Mouse (Mus musculus) liver, embryonic 14.5 days (tissue): ENCODE measurements around the gene Meox1. TPM values are rescaled to one million over a fixed set of nuclear protein-coding genes. Genes with fewer than 3 reads are reported as not detected.

Source experiments
- ATAC-seq: fragments of 200-750 bp; cut with Nextera tagmentation; 2 replicates; pipeline ENCODE4 v1.8.0; 2017; ENCODE audit warnings: moderate number of reproducible peaks, mild to moderate bottlenecking, moderate library complexity; ENCODE audit not compliant: insufficient read depth
- DNase-seq, 3 experiments: peaks; one replicate each; pipeline ENCODE4 v3.0.0-alpha.2; 2012 to 2013; ENCODE audit warnings: low read depth in 3 of 3, low spot score in 3 of 3
- H3K27ac ChIP-seq: fragments of 300-500 bp; sonication (generic); 2 replicates; pipeline ENCODE4 v1.5.1; 2014; ENCODE audit warnings: moderate library complexity, mild to moderate bottlenecking, control low read depth, inconsistent platforms
- H3K27me3 ChIP-seq: fragments of 300-500 bp; sonication (generic); 2 replicates; pipeline ENCODE4 v1.6.1; 2014; ENCODE audit warnings: mild to moderate bottlenecking, low read length, moderate library complexity; ENCODE audit not compliant: control insufficient read depth, insufficient read depth
- H3K36me3 ChIP-seq: fragments of 300-500 bp; sonication (generic); replicated peaks from 2 replicates; pipeline ENCODE4 v1.6.1; 2014; ENCODE audit warnings: low read depth; ENCODE audit not compliant: control insufficient read depth, insufficient read depth
- H3K4me1 ChIP-seq, 2 experiments: fragments of 200-500 bp in 1 of 2; fragments of 300-500 bp in 1 of 2; sonication (generic) in 1 of 2; replicated peaks; 2 replicates each; pipeline ENCODE4 v1.6.1; 2012 to 2014; ENCODE audit warnings: antibody characterized with exemption in 1 of 2, inconsistent platforms in 1 of 2, low read length in 1 of 2; ENCODE audit not compliant: control insufficient read depth in 2 of 2, insufficient read depth in 2 of 2
- H3K4me2 ChIP-seq: fragments of 300-500 bp; sonication (generic); 2 replicates; pipeline ENCODE4 v1.6.1; 2014; ENCODE audit warnings: low read depth, mild to moderate bottlenecking, control low read depth, moderate library complexity
- H3K4me3 ChIP-seq, 2 experiments: fragments of 200-500 bp in 1 of 2; fragments of 300-500 bp in 1 of 2; sonication (generic) in 1 of 2; 2 replicates each; pipeline ENCODE4 v1.5.1; 2012 to 2014; ENCODE audit warnings: low read depth in 2 of 2, low read length in 2 of 2, mild to moderate bottlenecking in 2 of 2, control low read depth in 1 of 2, inconsistent platforms in 1 of 2, moderate library complexity in 1 of 2; ENCODE audit not compliant: insufficient read depth in 1 of 2
- H3K9ac ChIP-seq: fragments of 300-500 bp; sonication (generic); replicated peaks from 2 replicates; pipeline ENCODE4 v1.6.1; 2014; ENCODE audit warnings: mild to moderate bottlenecking, control low read depth, moderate library complexity
- H3K9me3 ChIP-seq: fragments of 300-500 bp; sonication (generic); 2 replicates; pipeline ENCODE4 v1.6.1; 2016; ENCODE audit warnings: low read length, mixed read lengths; ENCODE audit not compliant: control insufficient read depth
- CTCF ChIP-seq: IDR thresholded peaks from 2 replicates; pipeline ENCODE4 v1.5.1; 2016; ENCODE audit warnings: antibody characterized with exemption, low read depth, control low read depth
- EP300 ChIP-seq: IDR thresholded peaks from 2 replicates; pipeline ENCODE4 v1.6.1; 2016; ENCODE audit warnings: antibody characterized with exemption, low read depth
- WGBS: fragments of 180-500 bp; shearing (Covaris S2); extraction: QIAGEN DNeasy Blood & Tissue Kit; methylation state at CpG from one replicate; pipeline ENCODE4 v1.1.7; 2014; ENCODE audit not compliant: insufficient replicate concordance; 5-methylcytosine and 5-hydroxymethylcytosine counted together
- polyA plus RNA-seq, 2 experiments: library from polyadenylated mRNA; depleted of rRNA in 1 of 2; stranded (reverse) in 1 of 2; unstranded in 1 of 2; fragments of >200 nt; fragmentation: Nextera tagmentation in 1 of 2; extraction: Ambion mirVana in 1 of 2; gene quantifications; 2 replicates each; pipeline versions ENCODE4 v1.2.1 to v1.2.3; 2012 to 2014

The Meox1 gene
- polyA plus RNA-seq, 2 experiments = 0.28 to 0.36 TPM

DNA sequence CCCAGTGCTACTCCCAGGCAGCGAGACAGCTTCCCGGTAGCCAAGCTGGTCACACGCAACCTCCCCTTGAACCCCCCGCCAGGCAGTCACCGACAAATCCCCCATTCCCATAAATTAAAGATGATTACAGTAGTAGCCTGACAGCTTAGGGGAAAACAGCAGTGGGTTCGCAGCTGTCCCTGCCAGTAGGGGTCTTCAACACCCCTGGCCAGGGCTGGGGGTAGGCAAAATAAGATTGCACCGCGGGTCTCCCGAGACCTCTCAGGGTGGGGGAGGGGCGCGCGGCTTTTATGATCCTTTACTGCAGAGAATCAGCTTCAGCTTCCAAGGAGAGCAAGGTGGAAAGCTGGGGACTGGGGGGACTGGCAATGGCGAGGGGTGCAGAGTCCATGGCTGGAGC is 4.4 kb downstream of the Meox1 start:
- H3K9me3 ChIP-seq = no peaks in the 10 kb centered on the region
- H3K4me2 ChIP-seq = no peak overlapping the region
- H3K9ac ChIP-seq = no peak overlapping the region
- H3K36me3 ChIP-seq = no peaks in the 10 kb centered on the region
- peaks cover 0 to 4% of the 10 kb centered on the region in 2 experiments; a peak in 1 of 4 replicates for H3K4me1 ChIP-seq
- no peak for ATAC-seq
- TF ChIP-seq CTCF (no peak), EP300 (no peak)
- WGBS = 5% methylated on average over 13 of the region's 13 CpGs
- DNase-seq = no peak
- no peak overlapping the region for H3K4me3 ChIP-seq
- peaks cover 25% of the 10 kb centered on the region for H3K27me3 ChIP-seq
- no peak overlapping the region for H3K27ac ChIP-seq

DNA sequence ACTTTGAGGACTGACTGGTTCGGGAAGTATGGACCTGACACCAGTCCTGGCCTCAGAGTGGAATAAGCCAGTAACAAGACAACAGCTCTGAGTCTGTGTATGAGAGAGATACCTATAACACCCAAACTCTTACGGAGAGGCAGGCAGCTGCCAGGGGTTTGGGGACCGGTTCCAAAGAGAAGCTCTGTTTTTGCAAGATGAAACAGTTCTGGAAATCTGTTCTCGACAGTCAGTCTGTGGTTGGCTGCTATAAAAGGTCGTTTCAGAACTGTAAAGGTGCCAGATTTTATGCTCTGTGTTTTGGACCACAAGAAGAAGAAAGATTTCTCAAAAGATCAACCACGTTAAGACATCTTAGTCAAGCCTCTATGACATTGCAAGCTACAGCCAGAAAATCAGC is 5.4 kb downstream of the Meox1 start:
- no peaks in the 10 kb centered on the region for H3K36me3 ChIP-seq
- H3K4me2 ChIP-seq = no peak overlapping the region
- TF ChIP-seq EP300 = no peak
- no peak for TF ChIP-seq CTCF
- ATAC-seq (no peak), DNase-seq (no peak)
- peaks cover 25% of the 10 kb centered on the region for H3K27me3 ChIP-seq
- 41% methylated on average over 6 of the region's 6 CpGs for WGBS
- no peak overlapping the region for H3K9ac ChIP-seq
- H3K27ac ChIP-seq = no peak overlapping the region
- H3K9me3 ChIP-seq = no peaks in the 10 kb centered on the region
- peaks cover 0 to 4% of the 10 kb centered on the region in 2 experiments; a peak in 1 of 4 replicates for H3K4me1 ChIP-seq
- no peak overlapping the region for H3K4me3 ChIP-seq

DNA sequence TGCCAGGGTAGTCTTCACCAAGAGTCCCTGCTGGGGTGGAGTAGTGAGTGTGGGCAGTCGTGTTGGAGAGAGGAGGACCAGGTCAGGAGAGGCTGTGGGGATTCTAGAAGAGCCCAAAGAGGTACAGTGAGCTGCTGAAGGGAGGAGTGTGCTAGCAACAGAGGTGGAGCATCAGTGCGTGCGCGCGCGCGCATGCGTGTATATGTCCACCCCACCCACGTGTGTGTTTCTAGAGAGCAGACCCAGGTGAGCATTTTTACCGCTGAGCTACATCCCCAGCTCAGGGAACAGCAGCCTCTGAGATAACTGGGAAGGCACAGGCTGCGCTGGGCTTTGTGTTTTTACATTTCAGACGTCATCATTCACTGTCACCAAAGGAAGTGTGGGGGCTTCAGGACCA is 7.7 kb downstream of the Meox1 start:
- no peak overlapping the region for H3K27ac ChIP-seq
- no peak overlapping the region for H3K9ac ChIP-seq
- H3K9me3 ChIP-seq = no peaks in the 10 kb centered on the region
- no peaks in the 10 kb centered on the region for H3K36me3 ChIP-seq
- no peak for ATAC-seq
- 60% methylated on average over 12 of the region's 12 CpGs for WGBS
- H3K4me2 ChIP-seq = no peak overlapping the region
- H3K4me1 ChIP-seq = peaks cover 0 to 4% of the 10 kb centered on the region in 2 experiments; a peak in 1 of 4 replicates
- peaks cover 13% of the 10 kb centered on the region for H3K27me3 ChIP-seq
- DNase-seq = no peak
- H3K4me3 ChIP-seq = no peak overlapping the region
- TF ChIP-seq CTCF (no peak), EP300 (no peak)

DNA sequence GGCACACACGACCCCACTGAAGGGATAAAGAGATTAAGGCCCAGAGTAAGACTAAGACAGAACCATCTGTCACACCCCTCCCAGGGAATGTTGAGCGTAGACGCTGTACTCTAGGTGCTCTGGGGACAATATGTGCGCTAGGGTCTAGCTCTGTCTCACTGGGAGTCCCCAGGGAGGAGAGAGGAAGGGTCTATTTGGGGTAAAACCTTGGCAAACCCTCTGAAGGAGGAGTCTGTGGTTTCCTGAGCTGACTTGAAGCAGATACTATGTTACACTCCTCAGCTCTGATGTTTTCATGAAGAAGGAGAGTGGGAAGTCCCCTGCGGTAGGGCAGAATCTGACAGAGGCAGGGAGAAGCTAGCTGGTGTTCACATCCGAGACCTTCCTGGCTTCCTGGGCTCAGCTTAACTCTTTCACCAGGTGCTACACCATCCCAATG is 8.3 kb downstream of the Meox1 start:
- no peaks in the 10 kb centered on the region for H3K36me3 ChIP-seq
- ATAC-seq = no peak
- TF ChIP-seq CTCF = no peak
- no peak for TF ChIP-seq EP300
- 15% methylated on average over 6 of the region's 6 CpGs for WGBS
- no peak overlapping the region for H3K4me2 ChIP-seq
- H3K27ac ChIP-seq = no peak overlapping the region
- no peak for DNase-seq
- H3K9me3 ChIP-seq = no peaks in the 10 kb centered on the region
- peaks cover 9% of the 10 kb centered on the region for H3K27me3 ChIP-seq
- no peak overlapping the region for H3K9ac ChIP-seq
- peaks cover 0 to 6% of the 10 kb centered on the region in 2 experiments; a peak in 2 of 4 replicates for H3K4me1 ChIP-seq
- H3K4me3 ChIP-seq = no peak overlapping the region

DNA sequence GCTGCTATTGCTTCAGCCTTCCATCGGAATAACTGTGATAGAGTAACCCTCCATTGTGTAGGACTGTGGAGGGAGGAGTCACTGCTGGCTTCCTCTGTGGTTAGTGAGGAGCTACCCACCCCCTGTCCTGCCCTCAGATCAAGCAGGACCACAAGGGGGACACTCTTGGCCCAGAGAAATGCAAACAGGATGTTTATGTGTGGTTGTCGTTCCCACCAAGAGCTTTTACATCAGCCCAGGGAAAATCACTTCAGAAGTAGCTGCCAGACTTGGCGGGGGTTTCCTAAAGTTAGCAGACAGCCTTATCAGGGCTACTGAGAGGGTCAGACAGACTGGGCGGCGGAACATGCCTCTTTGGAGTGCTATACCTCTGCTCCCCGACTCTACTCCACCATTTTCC is 8.9 kb downstream of the Meox1 start:
- TF ChIP-seq EP300 = no peak
- TF ChIP-seq CTCF = no peak
- Histone ChIP-seq H3K36me3 (no peaks in the 10 kb centered on the region), H3K4me3 (no peak overlapping the region), H3K9me3 (no peaks in the 10 kb centered on the region), H3K27me3 (peaks cover 7% of the 10 kb centered on the region), H3K9ac (no peak overlapping the region), H3K4me2 (no peak overlapping the region), H3K4me1 (peaks cover 0 to 6% of the 10 kb centered on the region in 2 experiments; a peak in 2 of 4 replicates), H3K27ac (no peak overlapping the region)
- DNase-seq (no peak), ATAC-seq (no peak)
- 3% methylated on average over 6 of the region's 6 CpGs for WGBS
